Mouse (Mus musculus) heart, postnatal 0 days (tissue): Measurements from ENCODE around the gene Zfr2.

Experiments
- CTCF ChIP-seq: IDR thresholded peaks from 2 replicates; pipeline ENCODE4 v1.5.1; 2016; ENCODE audit warnings: antibody characterized with exemption, control low read depth, low read depth
- EP300 ChIP-seq: IDR thresholded peaks from 2 replicates; pipeline ENCODE4 v1.6.1; 2016; ENCODE audit warnings: antibody characterized with exemption, low read depth

- TF ChIP-seq CTCF, result no peak
- TF ChIP-seq EP300, result no peak
Observed at GRCm38 (mm10) chr10:81189821-81190220, 43.1 kb upstream of the Zfr2 start.
